Mouse (Mus musculus): Measurements from ENCODE around the gene Vps54.

GRCm38 (mm10) chr11:21337855-21338254 lies 98.8 kb downstream of the Vps54 start:
- TF ChIP-seq CTCF (IDR thresholded peaks at IDR 0.05; ENCODE audit: low read depth), result no peak
- no peak for TF ChIP-seq EP300 (IDR thresholded peaks at IDR 0.05; ENCODE audit: low read depth)

All from heart, postnatal 0 days (tissue).